Mouse (Mus musculus): ENCODE measurements at regions not wholly inside any gene's neighbourhood (a gene's known extent, or its start where the extent isn't known, plus 50 kb on each side); places are given as distances from the start of the nearest gene placed in this dataset.

- Histone ChIP-seq H3K4me3 (ENCODE audit: low read depth, low read length) (no peak overlapping the region), H3K36me3 (ENCODE audit: control insufficient read depth, insufficient read depth, low read length, poor library complexity, severe bottlenecking) (no peaks in the 10 kb centered on the region), H3K9me3 (replicated peaks; ENCODE audit: control insufficient read depth, insufficient read depth, low read length, poor library complexity, severe bottlenecking) (no peaks in the 10 kb centered on the region; the same call in 1 of the 2 replicates), H3K27ac (ENCODE audit: insufficient read depth, low read length) (no peak overlapping the region), H3K27me3 (ENCODE audit: control insufficient read depth, insufficient read depth, low read length, poor library complexity, severe bottlenecking) (no peaks in the 10 kb centered on the region), H3K9ac (ENCODE audit: low read depth, poor library complexity, severe bottlenecking) (no peak overlapping the region), H3K4me1 (ENCODE audit: control insufficient read depth, insufficient read depth, low read length) (no peaks in the 10 kb centered on the region)
- no peak for TF ChIP-seq POLR2A (IDR thresholded peaks at IDR 0.05; ENCODE audit: insufficient read depth, low read length)
- no peak for TF ChIP-seq CTCF (IDR thresholded peaks at IDR 0.05; ENCODE audit: low read depth, low read length)
- no peak for TF ChIP-seq EP300 (IDR thresholded peaks at IDR 0.05; ENCODE audit: insufficient read depth, low read depth, low read length)
Observed at GRCm38 (mm10) chr1:46963973-46964727, 71.5 kb upstream of the Slc39a10 start.

Data from ES-Bruce4 (cell line).